In genomic region chr16:11824833-11825232, GRCm38 (mm10) we compare ENCODE assay signal across 17 mouse cellular contexts.
DNase-seq lines count a peak whose midpoint lies in the region; ATAC-seq lines count a peak whose summit lies in the region.
"Had no signal": no experiment of that assay in that cellular context is flagged by ENCODE, and none has a peak within 500 bp of the region (broad histone marks: within the 10 kb centered on the region; RNA-seq: fewer than 3 reads in every experiment).

No protein-coding gene starts in this region.

- H3K36me3 ChIP-seq in midbrain, embryonic 13.5 days = no peaks in the 10 kb centered on the region
- H3K36me3 ChIP-seq in midbrain, embryonic 11.5 days (ENCODE audit: control insufficient read depth, insufficient read depth, low read length) = no peaks in the 10 kb centered on the region
- no peaks in the 10 kb centered on the region for H3K36me3 ChIP-seq in midbrain, embryonic 14.5 days (ENCODE audit: control insufficient read depth, insufficient read depth, low read length)
- H3K36me3 ChIP-seq in intestine, embryonic 16.5 days (ENCODE audit: control insufficient read depth, insufficient read depth, low read length) = no peaks in the 10 kb centered on the region
- H3K36me3 ChIP-seq: embryonic facial prominence, embryonic 12.5 days; neural tube, embryonic 12.5 days had no signal

- ATAC-seq in midbrain, embryonic 13.5 days = no peak
- ATAC-seq in midbrain, embryonic 11.5 days (ENCODE audit: low FRiP score) = no peak
- no peak; the same call in 1 of the 2 replicates for ATAC-seq in midbrain, embryonic 14.5 days (ENCODE audit: low FRiP score, low TSS enrichment)
- ATAC-seq in intestine, embryonic 16.5 days = no peak
- ATAC-seq in cerebellum, adult (ENCODE audit: insufficient number of reproducible peaks, low FRiP score, low TSS enrichment) = no peak

- peak; percentile 10 for DNase-seq in embryo, embryonic 10.5 days (ENCODE audit: low spot score)
- no peak for DNase-seq in embryo, embryonic 9.5 days (ENCODE audit: extremely low spot score)
- no peak for DNase-seq in midbrain, embryonic 11.5 days (ENCODE audit: low spot score, missing footprints)
- peak; percentile 79 for DNase-seq in midbrain, embryonic 14.5 days
- DNase-seq in spleen, adult 12 weeks (ENCODE audit: low spot score) = no peak
- DNase-seq: adrenal gland, postnatal 25 days; cerebellum, adult 8-10 months; kidney, postnatal 10 days; lung, adult 2 months had no signal

- no peaks in the 10 kb centered on the region for H3K9me3 ChIP-seq in midbrain, embryonic 13.5 days
- H3K9me3 ChIP-seq in midbrain, embryonic 11.5 days (ENCODE audit: control insufficient read depth, low read length) = no peaks in the 10 kb centered on the region
- no peaks in the 10 kb centered on the region for H3K9me3 ChIP-seq in midbrain, embryonic 14.5 days (ENCODE audit: control insufficient read depth, low read length)
- no peaks in the 10 kb centered on the region for H3K9me3 ChIP-seq in intestine, embryonic 16.5 days (ENCODE audit: control insufficient read depth, low read length)
- H3K9me3 ChIP-seq: embryonic facial prominence, embryonic 12.5 days; limb, embryonic 12.5 days; megakaryocyte, embryonic 14.5 days; neural tube, embryonic 12.5 days had no signal

- no peak overlapping the region for H3K4me3 ChIP-seq in midbrain, embryonic 13.5 days (replicated peaks)
- H3K4me3 ChIP-seq in midbrain, embryonic 11.5 days (ENCODE audit: low read depth, low read length) = no peak overlapping the region
- no peak overlapping the region for H3K4me3 ChIP-seq in midbrain, embryonic 14.5 days (replicated peaks; ENCODE audit: low read depth, low read length)
- H3K4me3 ChIP-seq in intestine, embryonic 16.5 days (ENCODE audit: low read length) = no peak overlapping the region
- H3K4me3 ChIP-seq: embryonic facial prominence, embryonic 12.5 days; limb, embryonic 12.5 days; megakaryocyte, embryonic 14.5 days; neural tube, embryonic 12.5 days had no signal

- H3K4me1 ChIP-seq in midbrain, embryonic 13.5 days (replicated peaks) = peaks cover 22% of the 10 kb centered on the region
- H3K4me1 ChIP-seq in midbrain, embryonic 11.5 days (ENCODE audit: control insufficient read depth, insufficient read depth, low read length) = no peaks in the 10 kb centered on the region
- H3K4me1 ChIP-seq in midbrain, embryonic 14.5 days (ENCODE audit: control insufficient read depth, insufficient read depth, low read length) = peaks cover 16% of the 10 kb centered on the region
- no peaks in the 10 kb centered on the region for H3K4me1 ChIP-seq in intestine, embryonic 16.5 days (ENCODE audit: control insufficient read depth, insufficient read depth, low read length)
- H3K4me1 ChIP-seq: limb, embryonic 12.5 days; neural tube, embryonic 12.5 days had no signal

- H3K9ac ChIP-seq in midbrain, embryonic 13.5 days (replicated peaks) = no peak overlapping the region
- no peak overlapping the region for H3K9ac ChIP-seq in midbrain, embryonic 11.5 days (ENCODE audit: low read length)
- H3K9ac ChIP-seq in midbrain, embryonic 14.5 days (replicated peaks; ENCODE audit: low read length) = no peak overlapping the region
- H3K9ac ChIP-seq in intestine, embryonic 16.5 days (ENCODE audit: low read depth, low read length) = no peak overlapping the region
- H3K9ac ChIP-seq: embryonic facial prominence, embryonic 12.5 days; limb, embryonic 12.5 days; neural tube, embryonic 12.5 days had no signal

- H3K27me3 ChIP-seq in midbrain, embryonic 13.5 days = no peaks in the 10 kb centered on the region
- no peaks in the 10 kb centered on the region for H3K27me3 ChIP-seq in midbrain, embryonic 11.5 days (ENCODE audit: control insufficient read depth, insufficient read depth, low read length)
- H3K27me3 ChIP-seq in midbrain, embryonic 14.5 days (ENCODE audit: control insufficient read depth, insufficient read depth, low read length) = no peaks in the 10 kb centered on the region
- no peaks in the 10 kb centered on the region for H3K27me3 ChIP-seq in intestine, embryonic 16.5 days (replicated peaks; ENCODE audit: control insufficient read depth, insufficient read depth, low read length)
- H3K27me3 ChIP-seq: embryonic facial prominence, embryonic 12.5 days; limb, embryonic 12.5 days; megakaryocyte, embryonic 14.5 days; neural tube, embryonic 12.5 days had no signal

- H3K4me2 ChIP-seq in midbrain, embryonic 13.5 days (replicated peaks) = no peak overlapping the region
- no peak overlapping the region for H3K4me2 ChIP-seq in midbrain, embryonic 11.5 days
- H3K4me2 ChIP-seq in midbrain, embryonic 14.5 days (ENCODE audit: low read length) = peak overlapping the region; percentile 9; the same call in 1 of the 2 replicates
- no peak overlapping the region for H3K4me2 ChIP-seq in intestine, embryonic 16.5 days (ENCODE audit: low read depth, low read length)
- H3K4me2 ChIP-seq: embryonic facial prominence, embryonic 12.5 days; heart, embryonic 11.5 days; limb, embryonic 12.5 days; neural tube, embryonic 12.5 days had no signal

- 55% methylated on average over 7 of the region's 7 CpGs for WGBS in midbrain, embryonic 13.5 days
- 73% methylated on average over 7 of the region's 7 CpGs for WGBS in midbrain, embryonic 11.5 days
- 50% methylated on average over 7 of the region's 7 CpGs for WGBS in midbrain, embryonic 14.5 days
- WGBS in intestine, embryonic 16.5 days = 69% methylated on average over 7 of the region's 7 CpGs

- H3K27ac ChIP-seq in midbrain, embryonic 13.5 days = peak overlapping the region; percentile 78
- no peak overlapping the region for H3K27ac ChIP-seq in midbrain, embryonic 11.5 days (ENCODE audit: low read depth, low read length)
- peak overlapping the region; percentile 83 for H3K27ac ChIP-seq in midbrain, embryonic 14.5 days (replicated peaks; ENCODE audit: low read depth, low read length)
- H3K27ac ChIP-seq in intestine, embryonic 16.5 days (ENCODE audit: low read length) = no peak overlapping the region
- H3K27ac ChIP-seq: embryonic facial prominence, embryonic 12.5 days; limb, embryonic 12.5 days; neural tube, embryonic 12.5 days had no signal

Comparison
In these comparisons a context has a peak if more than half of its experiments do, and no peak if none do; other contexts are left out.
1. DNase-seq: peak in embryo, embryonic 10.5 days (single experiment) and midbrain, embryonic 14.5 days (single experiment); none in embryo, embryonic 9.5 days (single experiment), midbrain, embryonic 11.5 days (single experiment) and spleen, adult 12 weeks (single experiment).
2. H3K27ac ChIP-seq: peak in midbrain, embryonic 13.5 days (single experiment) and midbrain, embryonic 14.5 days (single experiment); none in midbrain, embryonic 11.5 days (single experiment) and intestine, embryonic 16.5 days (single experiment).